Mouse (Mus musculus) MEL (cell line): Measurements from ENCODE around the gene Bcl2l1. TPM values are rescaled to one million over a fixed set of nuclear protein-coding genes. Genes with fewer than 3 reads are reported as not detected.

ENCODE experiments used
- DNase-seq: peaks from one replicate; pipeline ENCODE4 v3.0.0; 2011; ENCODE audit warnings: low read depth, low spot score
- H3K27ac ChIP-seq: 2 replicates; pipeline ENCODE4 v1.5.1; 2012; ENCODE audit warnings: low read depth, mild to moderate bottlenecking, control low read depth, low read length, moderate library complexity; ENCODE audit not compliant: control insufficient read depth
- H3K27me3 ChIP-seq, 2 experiments: fragments of 150-350 bp in 1 of 2; sonication (generic) in 1 of 2; 2 replicates each; pipeline ENCODE4 v1.6.1; 2012; ENCODE audit warnings: low read length in 2 of 2, mild to moderate bottlenecking in 2 of 2, improper control_type of control experiment in 1 of 2, moderate library complexity in 1 of 2; ENCODE audit not compliant: insufficient read depth in 2 of 2, control insufficient read depth in 1 of 2
- H3K36me3 ChIP-seq, 2 experiments: 2 replicates each; pipeline ENCODE4 v1.6.1; 2012 to 2014; ENCODE audit warnings: low read length in 2 of 2, improper control_type of control experiment in 1 of 2, inconsistent platforms in 1 of 2, mild to moderate bottlenecking in 1 of 2; ENCODE audit not compliant: insufficient read depth in 2 of 2, control insufficient read depth in 1 of 2
- H3K4me1 ChIP-seq, 2 experiments: fragments of 150-350 bp in 1 of 2; sonication (generic) in 1 of 2; 2 replicates each; pipeline ENCODE4 v1.6.1; 2012; ENCODE audit warnings: low read length in 2 of 2, improper control_type of control experiment in 1 of 2, mild to moderate bottlenecking in 1 of 2; ENCODE audit not compliant: insufficient read depth in 2 of 2, control insufficient read depth in 1 of 2
- H3K4me3 ChIP-seq, 2 experiments: fragments of 150-350 bp in 1 of 2; sonication (generic) in 1 of 2; 2 replicates each; pipeline ENCODE4 v1.5.1; 2012; ENCODE audit warnings: low read depth in 2 of 2, low read length in 2 of 2, mild to moderate bottlenecking in 2 of 2, moderate library complexity in 2 of 2, control low read depth in 1 of 2, improper control_type of control experiment in 1 of 2; ENCODE audit not compliant: control insufficient read depth in 1 of 2, insufficient read depth in 1 of 2
- H3K79me2 ChIP-seq: 2 replicates; pipeline ENCODE4 v1.6.1; 2012; ENCODE audit warnings: mild to moderate bottlenecking, low read length, moderate library complexity; ENCODE audit not compliant: control insufficient read depth, poor library complexity, insufficient read depth
- H3K9ac ChIP-seq: 2 replicates; pipeline ENCODE4 v1.6.1; 2012; ENCODE audit warnings: low read depth, mild to moderate bottlenecking, control low read depth, low read length, moderate library complexity; ENCODE audit not compliant: control insufficient read depth, poor library complexity, severe bottlenecking
- H3K9me3 ChIP-seq: fragments of 150-350 bp; sonication (generic); replicated peaks from 2 replicates; pipeline ENCODE4 v1.6.1; 2012; ENCODE audit warnings: mild to moderate bottlenecking, low read length, improper control_type of control experiment, moderate library complexity; ENCODE audit not compliant: insufficient read depth
- BHLHE40 ChIP-seq: IDR thresholded peaks from 2 replicates; pipeline ENCODE4 v1.6.1; 2012; ENCODE audit warnings: low read depth, mild to moderate bottlenecking, inconsistent platforms, low read length, improper control_type of control experiment, borderline replicate concordance
- CHD1 ChIP-seq: IDR thresholded peaks from 2 replicates; pipeline ENCODE4 v1.6.1; 2012; ENCODE audit warnings: low read depth, mild to moderate bottlenecking, inconsistent platforms, low read length, improper control_type of control experiment
- E2F4 ChIP-seq: IDR thresholded peaks from 2 replicates; pipeline ENCODE4 v1.6.1; 2011; ENCODE audit warnings: low read depth, low read length, improper control_type of control experiment, borderline replicate concordance
- ELF1 ChIP-seq: IDR thresholded peaks from 2 replicates; pipeline ENCODE4 v1.6.1; 2014; ENCODE audit warnings: low read depth, mild to moderate bottlenecking, inconsistent platforms, low read length, improper control_type of control experiment, moderate library complexity
- EP300 ChIP-seq, 2 experiments: IDR thresholded peaks; 2 replicates each; pipeline ENCODE4 v1.6.1; 2011; ENCODE audit warnings: improper control_type of control experiment in 2 of 2, low read length in 2 of 2, low read depth in 1 of 2, mild to moderate bottlenecking in 1 of 2
- ETS1 ChIP-seq: IDR thresholded peaks from 2 replicates; pipeline ENCODE4 v1.6.1; 2012; ENCODE audit warnings: low read depth, mild to moderate bottlenecking, inconsistent platforms, low read length, improper control_type of control experiment, moderate library complexity
- GATA1 ChIP-seq: IDR thresholded peaks from 2 replicates; pipeline ENCODE4 v1.6.1; 2011; ENCODE audit warnings: low read depth, low read length, improper control_type of control experiment
- HCFC1 ChIP-seq: IDR thresholded peaks from 2 replicates; pipeline ENCODE4 v1.6.1; 2012; ENCODE audit warnings: low read depth, mild to moderate bottlenecking, inconsistent platforms, low read length, improper control_type of control experiment, moderate library complexity
- JUND ChIP-seq: IDR thresholded peaks from 2 replicates; pipeline ENCODE4 v1.6.1; 2011; ENCODE audit warnings: low read depth, mild to moderate bottlenecking, improper control_type of control experiment, low read length
- KAT2A ChIP-seq: conservative IDR thresholded peaks from 2 replicates; pipeline ENCODE4 v1.6.1; 2012; ENCODE audit warnings: low read depth, low read length, improper control_type of control experiment, inconsistent platforms
- MAFK ChIP-seq: IDR thresholded peaks from 2 replicates; pipeline ENCODE4 v1.6.1; 2011; ENCODE audit warnings: low read depth, mild to moderate bottlenecking, low read length, improper control_type of control experiment, borderline replicate concordance
- MEF2A ChIP-seq: IDR thresholded peaks from 2 replicates; pipeline ENCODE4 v1.6.1; 2014; ENCODE audit warnings: low read depth, mild to moderate bottlenecking, inconsistent platforms, low read length, improper control_type of control experiment; ENCODE audit not compliant: poor library complexity, insufficient replicate concordance, severe bottlenecking; ENCODE audit errors: extremely low read depth
- MYB ChIP-seq: IDR thresholded peaks from 2 replicates; pipeline ENCODE4 v1.6.1; 2011; ENCODE audit warnings: mild to moderate bottlenecking, low read depth, low read length, improper control_type of control experiment
- NELFE ChIP-seq: IDR thresholded peaks from 2 replicates; pipeline ENCODE4 v1.6.1; 2011; ENCODE audit warnings: low read depth, low read length, improper control_type of control experiment
- POLR2A ChIP-seq, 2 experiments: IDR thresholded peaks; 2 replicates each; pipeline ENCODE4 v1.6.1; 2011 to 2012; ENCODE audit warnings: low read length in 2 of 2, mild to moderate bottlenecking in 2 of 2, control low read depth in 1 of 2, improper control_type of control experiment in 1 of 2, low read depth in 1 of 2, moderate library complexity in 1 of 2; ENCODE audit not compliant: control insufficient read depth in 1 of 2, insufficient read depth in 1 of 2, poor library complexity in 1 of 2
- POLR2AphosphoS5 ChIP-seq: IDR thresholded peaks from 2 replicates; pipeline ENCODE4 v1.6.1; 2012; ENCODE audit warnings: low read depth, borderline replicate concordance, mild to moderate bottlenecking, inconsistent platforms, low read length, moderate library complexity, mixed read lengths
- RAD21 ChIP-seq: IDR thresholded peaks from 2 replicates; pipeline ENCODE4 v1.6.1; 2011; ENCODE audit warnings: mild to moderate bottlenecking, low read depth, low read length, improper control_type of control experiment
- RCOR1 ChIP-seq: IDR thresholded peaks from 2 replicates; pipeline ENCODE4 v1.6.1; 2012; ENCODE audit warnings: low read depth, mild to moderate bottlenecking, inconsistent platforms, low read length, improper control_type of control experiment
- SMC3 ChIP-seq: IDR thresholded peaks from 2 replicates; pipeline ENCODE4 v1.6.1; 2011; ENCODE audit warnings: low read depth, low read length, improper control_type of control experiment
- TAL1 ChIP-seq: IDR thresholded peaks from 2 replicates; pipeline ENCODE4 v1.6.1; 2012; ENCODE audit warnings: mild to moderate bottlenecking, inconsistent platforms, low read length, moderate library complexity, mixed read lengths
- TCF12 ChIP-seq: IDR thresholded peaks from 2 replicates; pipeline ENCODE4 v1.6.1; 2014; ENCODE audit warnings: low read depth, mild to moderate bottlenecking, inconsistent platforms, low read length, improper control_type of control experiment, moderate library complexity
- ZKSCAN1 ChIP-seq: IDR thresholded peaks from 2 replicates; pipeline ENCODE4 v1.6.1; 2012; ENCODE audit warnings: low read depth, mild to moderate bottlenecking, inconsistent platforms, low read length, improper control_type of control experiment, moderate library complexity
- ZNF384 ChIP-seq: IDR thresholded peaks from 2 replicates; pipeline ENCODE4 v1.6.1; 2012; ENCODE audit warnings: low read depth, mild to moderate bottlenecking, inconsistent platforms, low read length, improper control_type of control experiment
- polyA plus RNA-seq, 2 experiments: library from polyadenylated mRNA; stranded (reverse) in 1 of 2; unstranded in 1 of 2; fragments of >175 nt in 1 of 2; fragments of >200 nt in 1 of 2; gene quantifications; 2 replicates each; pipeline versions ENCODE4 v1.2.1 to v1.2.4; 2012; ENCODE audit warnings: low replicate concordance in 2 of 2, low read depth in 1 of 2; ENCODE audit not compliant: insufficient read length in 2 of 2, insufficient read depth in 1 of 2, missing spikeins in 1 of 2
- total RNA-seq: library from RNA; depleted of rRNA; stranded (reverse); fragments of 300-350 nt; gene quantifications from 2 replicates; pipeline ENCODE4 v1.2.3, GENCODE M21; 2012

The Bcl2l1 gene
- total and polyA plus RNA-seq, 3 experiments, result 6.5 to 23.9 TPM; not detected in 1

DNA sequence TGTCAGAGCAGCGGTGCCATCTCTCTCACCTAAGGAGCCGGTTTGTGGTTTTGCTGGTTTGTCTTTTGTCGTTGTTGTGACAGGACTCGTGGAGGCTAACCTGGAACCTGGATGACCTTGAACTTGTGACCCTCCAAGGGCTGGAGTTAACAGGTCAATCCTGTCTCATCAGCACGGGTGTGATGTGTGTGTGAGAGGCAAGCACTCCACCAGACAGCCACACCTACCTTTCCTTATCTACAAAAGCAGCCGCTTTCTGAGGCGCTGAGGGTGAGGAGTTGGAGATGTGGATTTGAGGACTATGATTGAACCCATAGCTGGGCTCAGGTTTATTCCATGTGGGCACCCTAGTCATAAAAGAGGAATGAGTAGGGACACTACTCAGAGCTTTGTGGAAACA is 61.9 kb downstream of the Bcl2l1 start:
- no peaks in the 10 kb centered on the region for H3K27me3 ChIP-seq
- peaks cover 5 to 41% of the 10 kb centered on the region in 2 experiments for H3K4me1 ChIP-seq
- peak; percentile 60 for DNase-seq
- no peaks in the 10 kb centered on the region for H3K9me3 ChIP-seq
- TF ChIP-seq EP300 (IDR thresholded peaks at IDR 0.05; ENCODE audit: low read depth in 1 of 2, low read length in 2 of 2), result peak; percentile 18 to 60; a peak in 2 of 4 replicates
- TF ChIP-seq JUND, result no peak
- peak; percentile 75 for TF ChIP-seq TCF12
- no peak for TF ChIP-seq RAD21
- no peak for TF ChIP-seq POLR2AphosphoS5
- no peak for TF ChIP-seq MAFK
- no peak for TF ChIP-seq ELF1
- TF ChIP-seq TAL1, result peak; percentile 87
- no peak for TF ChIP-seq BHLHE40
- TF ChIP-seq NELFE, result no peak
- no peak for TF ChIP-seq MYB
- TF ChIP-seq RCOR1, result peak; percentile 96
- TF ChIP-seq GATA1, result peak; percentile 71
- TF ChIP-seq CHD1, result no peak
- no peak for TF ChIP-seq SMC3
- no peak for TF ChIP-seq KAT2A
- TF ChIP-seq POLR2A (IDR thresholded peaks at IDR 0.05; ENCODE audit: control insufficient read depth in 1 of 2, insufficient read depth in 1 of 2, low read depth in 1 of 2, low read length in 2 of 2, poor library complexity in 1 of 2), result no peak
- no peak for TF ChIP-seq HCFC1
- no peak for TF ChIP-seq ZKSCAN1
- no peak for TF ChIP-seq MEF2A
- no peak for TF ChIP-seq E2F4
- TF ChIP-seq ZNF384, result no peak
- TF ChIP-seq ETS1, result peak; percentile 37; the same call in 1 of the 2 replicates
- H3K27ac ChIP-seq, result no peak overlapping the region
- H3K4me3 ChIP-seq, result no peak overlapping the region
- peaks cover 0 to 23% of the 10 kb centered on the region in 2 experiments; a peak in 2 of 4 replicates for H3K36me3 ChIP-seq
- H3K79me2 ChIP-seq, result no peaks in the 10 kb centered on the region
- H3K9ac ChIP-seq, result no peak overlapping the region
